Mouse (Mus musculus) megakaryocyte, embryonic 14.5 days (primary cell): ENCODE data around the gene Polg. TPM values are rescaled to one million over a fixed set of nuclear protein-coding genes. Genes with fewer than 3 reads are reported as not detected.
A peak's percentile ranks its signal among the peaks of the same experiment; 100 is the strongest.

Experiments used
- H3K27me3 ChIP-seq: replicated peaks from 2 replicates; pipeline ENCODE3; 2012; ENCODE audit warnings: inconsistent platforms
- H3K36me3 ChIP-seq: replicated peaks from 2 replicates; pipeline ENCODE3; 2012; ENCODE audit warnings: low read length, inconsistent platforms, mixed read lengths
- H3K4me1 ChIP-seq: 2 replicates; pipeline ENCODE4 v1.6.1; 2012; ENCODE audit warnings: inconsistent platforms
- H3K4me3 ChIP-seq: replicated peaks from 2 replicates; pipeline ENCODE3; 2012; ENCODE audit warnings: moderate library complexity, mild to moderate bottlenecking, inconsistent platforms
- H3K9me3 ChIP-seq: 2 replicates; pipeline ENCODE4 v1.6.1; 2012; ENCODE audit warnings: inconsistent platforms
- FLI1 ChIP-seq: IDR thresholded peaks from 2 replicates; pipeline ENCODE4 v1.6.1; 2012; ENCODE audit warnings: low read length, inconsistent platforms, mixed read lengths
- GATA1 ChIP-seq: IDR thresholded peaks from 3 replicates; pipeline ENCODE4 v1.6.1; 2012; ENCODE audit warnings: mixed read lengths, low read length, inconsistent platforms, borderline replicate concordance
- polyA plus RNA-seq: library from polyadenylated mRNA; stranded (reverse); fragments of >175 nt; gene quantifications from 2 replicates; pipeline ENCODE4 v1.2.3, GENCODE M21; 2012; ENCODE audit warnings: low replicate concordance; ENCODE audit not compliant: insufficient read depth

Polg gene
- polyA plus RNA-seq, 1 experiment: 10.2 TPM

DNA sequence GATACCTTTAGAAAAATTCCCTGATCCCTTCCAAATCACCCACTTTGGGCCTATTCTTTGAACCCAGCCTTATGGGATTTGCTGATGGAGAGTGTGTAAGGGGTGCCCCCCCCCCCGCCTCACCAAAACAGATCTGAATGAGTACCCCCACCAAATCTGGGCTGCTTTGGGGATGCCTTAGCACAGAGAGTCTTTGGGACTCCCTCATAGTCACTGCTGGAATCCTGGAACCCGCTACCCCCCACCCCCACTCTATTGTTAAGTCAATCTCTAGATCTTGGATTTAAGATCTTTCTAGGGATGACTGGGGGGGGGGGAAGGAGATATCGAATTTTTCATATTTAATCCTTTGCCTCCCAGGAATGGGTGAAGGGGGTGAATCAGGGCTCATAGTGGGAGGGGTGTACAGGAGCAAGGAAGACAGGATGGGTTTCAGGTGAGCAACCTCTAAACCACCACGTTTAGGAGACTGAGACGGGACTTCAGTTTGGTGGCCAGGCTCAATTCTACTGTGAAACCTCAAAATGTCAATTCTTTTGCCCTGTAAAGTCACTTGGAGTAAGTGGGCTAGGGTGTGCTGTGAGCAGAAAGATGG is 37.6 kb upstream of the Polg start:
- H3K27me3 ChIP-seq: peaks cover 100% of the 10 kb centered on the region

DNA sequence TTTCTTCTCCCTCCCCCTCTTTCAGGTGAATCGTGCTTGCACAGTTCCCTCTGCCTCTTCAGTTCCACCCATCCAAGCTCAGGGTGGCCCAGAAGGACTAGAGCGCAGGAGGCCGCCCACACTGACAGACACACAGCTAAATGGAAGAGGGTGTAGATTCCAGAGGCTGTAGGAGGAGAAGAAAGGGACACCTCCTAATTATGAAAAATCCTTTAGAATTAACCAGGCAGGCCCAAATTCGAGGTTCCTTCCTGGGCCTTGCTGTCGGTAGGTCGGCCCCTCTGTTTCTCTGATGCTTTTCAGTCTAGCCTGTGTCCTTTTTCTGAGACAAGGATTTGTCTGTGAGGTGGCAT is 36.9 kb upstream of the Polg start:
- H3K9me3 ChIP-seq: 0 out of 2 replicates have a peak, but pooled peaks cover 6% of the 10 kb centered on the region
- H3K27me3 ChIP-seq: peaks cover 99% of the 10 kb centered on the region
- no peaks in the 10 kb centered on the region for H3K36me3 ChIP-seq
- H3K4me3 ChIP-seq: no peak overlapping the region
- peaks cover 25% of the 10 kb centered on the region for H3K4me1 ChIP-seq
- TF ChIP-seq FLI1: no peak
- TF ChIP-seq GATA1: no peak

More for the DNA sequence above, 37.6 kb upstream of the Polg start:
- no peak for TF ChIP-seq FLI1
- no peak for TF ChIP-seq GATA1
- H3K4me1 ChIP-seq: peaks cover 29% of the 10 kb centered on the region
- H3K36me3 ChIP-seq: no peaks in the 10 kb centered on the region
- no peak overlapping the region for H3K4me3 ChIP-seq
- H3K9me3 ChIP-seq: 0 out of 2 replicates have a peak, but pooled peaks cover 6% of the 10 kb centered on the region

DNA sequence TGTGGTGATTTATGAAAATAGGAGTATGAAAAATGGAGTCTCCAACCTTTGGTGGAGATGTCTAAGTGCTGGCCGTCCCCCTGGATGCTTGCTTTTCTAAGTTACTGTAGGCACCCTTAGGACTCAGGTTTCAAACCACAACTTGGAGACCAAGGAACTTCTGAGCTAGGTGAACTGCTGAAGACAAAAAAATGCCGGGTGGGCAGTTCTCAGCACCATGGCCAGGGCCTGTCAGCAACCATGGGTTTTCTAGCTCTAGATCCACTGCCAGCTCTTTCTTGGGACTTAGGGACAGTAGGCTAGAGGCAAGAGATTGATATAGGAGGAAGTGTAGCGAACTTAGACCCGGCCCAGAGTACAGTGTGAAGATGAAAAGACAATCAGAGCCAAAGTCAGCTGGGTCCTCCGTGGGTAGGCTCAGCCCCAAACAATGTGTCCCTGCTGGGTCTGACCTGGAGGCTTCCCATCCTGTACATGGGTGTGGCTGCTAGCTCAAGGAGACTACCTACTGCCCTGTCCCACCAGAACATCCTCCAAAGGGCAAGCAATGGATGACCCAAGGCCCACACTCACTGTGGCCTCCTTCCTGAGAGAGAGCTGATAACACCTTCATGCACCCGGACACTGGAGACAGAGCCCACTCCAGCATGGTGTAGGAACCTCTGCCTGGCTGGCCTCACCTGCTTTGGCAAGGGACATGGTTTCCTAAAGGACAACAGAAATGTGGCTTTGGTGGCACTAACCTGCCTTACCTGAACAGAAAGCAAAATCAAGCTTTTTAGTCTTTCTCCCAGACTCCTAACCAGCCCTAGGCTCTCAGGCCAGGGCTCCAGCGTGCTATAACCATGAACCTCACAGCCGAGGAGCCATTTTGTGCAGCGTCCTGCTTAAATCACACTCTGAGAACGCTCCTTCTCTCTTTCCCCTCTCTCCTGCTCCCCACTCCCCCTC is 36.3 kb upstream of the Polg start:
- Histone ChIP-seq H3K4me1 (peaks cover 31% of the 10 kb centered on the region), H3K27me3 (peaks cover 99% of the 10 kb centered on the region), H3K36me3 (no peaks in the 10 kb centered on the region), H3K4me3 (no peak overlapping the region), H3K9me3 (0 out of 2 replicates have a peak, but pooled peaks cover 6% of the 10 kb centered on the region)
- TF ChIP-seq FLI1 (no peak), GATA1 (no peak)

DNA sequence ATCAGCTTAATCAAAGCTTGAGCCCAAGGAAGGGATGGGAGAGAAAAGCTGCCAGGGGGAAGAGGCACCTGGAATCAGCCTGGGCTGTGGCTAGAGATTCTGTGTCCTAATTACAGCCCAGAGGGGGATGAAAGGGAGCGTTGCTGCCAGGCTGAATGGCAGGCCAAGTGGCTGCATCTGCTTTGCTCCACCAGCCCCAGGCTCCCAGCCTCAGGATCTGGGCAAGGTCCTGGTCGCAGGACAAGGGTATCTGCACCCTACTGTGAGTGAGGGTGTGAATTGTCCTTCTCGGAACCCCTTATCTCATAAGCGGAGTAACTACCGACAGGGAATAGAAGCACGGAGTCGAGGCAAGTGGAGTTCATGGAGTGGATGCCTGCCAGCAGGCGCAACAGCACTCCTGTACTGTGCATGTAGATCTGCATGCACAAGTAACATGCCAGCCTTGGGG is 35.4 kb upstream of the Polg start:
- no peak for TF ChIP-seq GATA1
- TF ChIP-seq FLI1: no peak
- Histone ChIP-seq H3K4me3 (no peak overlapping the region), H3K36me3 (no peaks in the 10 kb centered on the region), H3K27me3 (peaks cover 99% of the 10 kb centered on the region), H3K4me1 (peaks cover 31% of the 10 kb centered on the region), H3K9me3 (0 out of 2 replicates have a peak, but pooled peaks cover 6% of the 10 kb centered on the region)

DNA sequence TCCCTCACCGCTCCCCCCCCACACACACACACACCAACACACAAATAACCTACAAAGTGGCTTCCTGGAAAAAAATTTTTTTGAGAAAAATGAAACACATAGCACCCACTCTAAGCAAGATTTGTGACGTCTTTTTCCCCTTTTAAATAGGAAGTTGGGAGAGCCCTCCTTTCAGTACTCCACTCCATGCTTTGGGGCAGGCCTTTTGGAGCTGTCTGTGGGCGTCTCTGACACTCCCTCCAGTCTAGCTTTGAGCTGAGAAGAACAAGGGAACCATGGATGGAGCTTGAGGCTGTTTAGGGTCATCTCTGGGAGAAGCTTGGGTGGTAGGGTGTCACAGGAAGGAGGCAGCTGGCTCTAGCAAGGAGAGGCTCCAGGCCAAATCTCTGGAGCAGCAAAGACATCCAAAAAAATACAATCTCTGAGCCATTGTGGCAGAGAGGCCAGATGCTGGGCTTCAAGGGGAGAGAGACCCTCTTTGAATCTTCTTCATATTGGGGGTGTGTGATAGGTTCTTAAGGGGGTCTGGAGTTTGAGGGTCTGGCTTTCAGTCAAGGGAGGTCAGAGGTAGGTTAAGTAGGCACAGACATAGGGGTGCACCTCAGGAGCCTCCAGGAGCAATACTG is 34.6 kb upstream of the Polg start:
- Histone ChIP-seq H3K27me3 (peaks cover 99% of the 10 kb centered on the region), H3K9me3 (0 out of 2 replicates have a peak, but pooled peaks cover 6% of the 10 kb centered on the region), H3K4me1 (peaks cover 37% of the 10 kb centered on the region), H3K4me3 (no peak overlapping the region), H3K36me3 (no peaks in the 10 kb centered on the region)
- TF ChIP-seq FLI1: no peak
- no peak for TF ChIP-seq GATA1

DNA sequence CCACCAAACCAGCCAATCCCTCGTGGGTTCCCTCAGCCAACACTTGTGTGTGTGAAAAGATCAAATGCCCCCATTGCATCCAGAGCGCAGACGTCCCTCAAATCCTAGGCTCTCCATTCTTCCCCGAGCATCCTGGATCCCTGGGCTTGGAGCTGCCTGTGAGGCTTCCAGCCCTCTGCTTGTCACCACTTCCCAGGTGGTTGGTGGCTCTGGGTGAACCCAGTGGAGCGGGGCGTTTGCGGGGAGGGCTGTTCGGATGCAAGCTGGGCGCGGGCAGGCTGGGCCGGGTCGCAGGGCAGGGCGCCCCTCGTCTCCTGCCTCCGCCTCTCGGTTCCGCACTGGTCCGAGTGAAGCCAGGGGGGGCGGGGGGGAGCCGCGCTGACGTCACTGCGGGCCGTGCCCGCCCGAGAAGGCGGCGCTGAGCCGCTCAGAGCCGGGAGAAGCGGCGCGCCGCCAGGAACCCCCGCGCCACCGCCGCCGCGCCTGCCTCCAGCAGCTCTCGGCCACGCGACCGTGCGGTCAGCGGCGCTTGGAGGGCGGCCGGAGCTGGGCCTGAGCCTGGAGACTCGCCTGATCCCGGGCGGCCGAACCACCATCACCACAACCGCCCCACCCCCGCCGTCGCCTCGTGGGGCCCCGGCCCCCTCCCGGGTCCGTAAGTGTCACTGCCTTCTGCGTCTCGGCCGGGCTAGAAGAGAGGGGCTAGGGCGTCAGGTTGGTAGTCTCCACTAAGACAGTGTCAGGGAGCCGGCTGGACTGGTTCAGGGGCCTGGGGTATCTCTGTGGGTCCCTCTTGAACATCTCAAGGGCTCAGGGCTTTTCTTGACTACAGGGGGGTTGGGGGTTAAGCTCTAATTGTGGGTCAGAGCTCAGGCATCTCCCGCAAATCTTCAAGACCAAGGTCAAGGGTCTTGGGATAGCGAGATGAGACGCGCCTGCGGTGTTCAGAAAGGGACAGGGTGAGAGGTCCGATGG is 33.7 kb upstream of the Polg start:
- Histone ChIP-seq H3K36me3 (no peaks in the 10 kb centered on the region), H3K4me3 (no peak overlapping the region), H3K4me1 (peaks cover 33% of the 10 kb centered on the region), H3K27me3 (peaks cover 96% of the 10 kb centered on the region), H3K9me3 (0 out of 2 replicates have a peak, but pooled peaks cover 6% of the 10 kb centered on the region)
- no peak for TF ChIP-seq FLI1
- no peak for TF ChIP-seq GATA1

DNA sequence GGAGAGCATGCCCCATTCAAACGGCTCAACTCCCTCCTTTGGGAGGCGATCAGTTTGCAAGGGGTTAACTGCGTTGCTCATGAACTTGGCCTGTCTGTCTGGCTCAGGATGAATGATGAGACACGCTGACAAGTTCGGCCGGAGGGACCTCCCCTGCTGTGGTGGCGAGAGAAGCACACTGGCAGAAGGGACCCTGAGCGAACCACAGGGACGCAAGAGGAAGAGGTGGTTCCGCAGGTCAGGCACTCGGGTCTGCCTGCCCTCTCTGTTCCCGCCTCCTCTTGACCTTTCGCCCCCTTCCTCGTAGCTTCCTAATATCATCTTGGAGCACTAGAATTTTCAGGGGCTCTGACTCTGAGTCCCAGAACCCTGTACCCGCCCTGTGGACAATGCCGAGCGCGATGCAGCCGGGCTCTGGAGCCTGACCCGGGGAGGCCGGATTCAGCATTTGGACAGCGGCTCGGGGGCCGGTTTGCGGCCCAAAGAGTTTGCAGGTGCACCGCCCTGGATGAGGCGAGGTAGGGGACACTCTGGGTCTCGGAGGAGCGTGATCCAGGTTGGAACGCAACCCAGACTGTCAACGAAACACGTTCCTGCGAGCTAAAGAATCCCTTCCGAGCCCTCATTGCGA is 32.9 kb upstream of the Polg start:
- Histone ChIP-seq H3K4me1 (peaks cover 27% of the 10 kb centered on the region), H3K4me3 (peak overlapping the region; percentile 50), H3K27me3 (peaks cover 96% of the 10 kb centered on the region), H3K9me3 (0 out of 2 replicates have a peak, but pooled peaks cover 3% of the 10 kb centered on the region), H3K36me3 (no peaks in the 10 kb centered on the region)
- TF ChIP-seq GATA1 (no peak), FLI1 (no peak)

DNA sequence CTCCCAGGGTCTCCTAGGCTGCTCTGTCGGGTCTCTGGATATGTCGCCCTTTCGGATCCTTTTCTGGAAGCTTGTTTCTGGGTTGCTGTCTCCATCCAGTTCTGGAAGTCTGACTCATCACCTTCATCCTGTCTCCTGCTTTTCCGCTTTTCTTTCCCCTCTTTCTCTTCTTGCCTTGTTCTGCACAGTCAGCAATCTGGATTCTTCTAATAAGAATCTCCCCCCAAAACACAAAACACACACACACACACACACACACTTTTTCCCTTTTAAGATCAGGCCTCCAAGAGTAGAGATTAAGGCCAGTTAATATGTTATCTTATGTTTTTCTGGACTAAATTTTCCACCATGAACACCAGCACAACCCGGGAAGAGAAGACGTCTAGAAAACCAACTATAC is 32.2 kb upstream of the Polg start:
- H3K36me3 ChIP-seq: no peaks in the 10 kb centered on the region
- 0 out of 2 replicates have a peak, but pooled peaks cover 3% of the 10 kb centered on the region for H3K9me3 ChIP-seq
- no peak overlapping the region for H3K4me3 ChIP-seq
- peaks cover 27% of the 10 kb centered on the region for H3K4me1 ChIP-seq
- TF ChIP-seq GATA1: no peak
- no peak for TF ChIP-seq FLI1
- H3K27me3 ChIP-seq: peaks cover 95% of the 10 kb centered on the region
